ENCODE assay signal across 9 mouse cellular contexts in genomic region chr14:25611815-25612698, GRCm38 (mm10).
A peak's percentile ranks its signal among the peaks of the same experiment; 100 is the strongest.
DNase-seq lines count a peak whose midpoint lies in the region; ATAC-seq lines count a peak whose summit lies in the region.
"Had no signal": no experiment of that assay in that cellular context is flagged by ENCODE, and none has a peak within 500 bp of the region (broad histone marks: within the 10 kb centered on the region; RNA-seq: fewer than 3 reads in every experiment).

No protein-coding gene starts in this region.

- H3K9ac ChIP-seq in midbrain, embryonic 11.5 days (ENCODE audit: low read length), result 0 out of 2 replicates have a peak overlapping the region, but pooled peaks have one; percentile 1
- peak overlapping the region; percentile 54 for H3K9ac ChIP-seq in hindbrain, embryonic 12.5 days
- H3K9ac ChIP-seq in limb, embryonic 11.5 days (ENCODE audit: low read length), result no peak overlapping the region

- no peak overlapping the region for H3K27ac ChIP-seq in midbrain, embryonic 11.5 days (ENCODE audit: low read depth, low read length)
- H3K27ac ChIP-seq in midbrain, embryonic 10.5 days (replicated peaks), result no peak overlapping the region
- peak overlapping the region; percentile 25 for H3K27ac ChIP-seq in hindbrain, embryonic 12.5 days
- H3K27ac ChIP-seq in limb, embryonic 11.5 days (replicated peaks; ENCODE audit: low read depth, low read length), result 0 out of 2 replicates have a peak overlapping the region, but pooled peaks have one; percentile 36

- H3K4me2 ChIP-seq in midbrain, embryonic 11.5 days, result no peak overlapping the region
- no peak overlapping the region for H3K4me2 ChIP-seq in hindbrain, embryonic 12.5 days (replicated peaks)
- no peak overlapping the region for H3K4me2 ChIP-seq in limb, embryonic 11.5 days (ENCODE audit: low read depth, severe bottlenecking)

- no peak for ATAC-seq in midbrain, embryonic 11.5 days (ENCODE audit: low FRiP score)
- ATAC-seq in hindbrain, embryonic 12.5 days (ENCODE audit: low FRiP score), result no peak
- no peak for ATAC-seq in limb, embryonic 11.5 days (ENCODE audit: insufficient number of reproducible peaks, low FRiP score, low TSS enrichment, low read depth)

- no peaks in the 10 kb centered on the region for H3K36me3 ChIP-seq in midbrain, embryonic 11.5 days (ENCODE audit: control insufficient read depth, insufficient read depth, low read length)
- peaks cover 64% of the 10 kb centered on the region for H3K36me3 ChIP-seq in midbrain, embryonic 10.5 days
- peaks cover 6% of the 10 kb centered on the region; the same call in 1 of the 2 replicates for H3K36me3 ChIP-seq in hindbrain, embryonic 12.5 days
- 0 out of 2 replicates have a peak, but pooled peaks cover 2% of the 10 kb centered on the region for H3K36me3 ChIP-seq in limb, embryonic 11.5 days (ENCODE audit: control insufficient read depth, insufficient read depth, low read length)

- WGBS in midbrain, embryonic 11.5 days, result 82% methylated on average over 10 of the region's 10 CpGs
- 87% methylated on average over 10 of the region's 10 CpGs for WGBS in midbrain, embryonic 10.5 days
- 80% methylated on average over 10 of the region's 10 CpGs for WGBS in hindbrain, embryonic 12.5 days
- 68% methylated on average over 10 of the region's 10 CpGs for WGBS in limb, embryonic 11.5 days

- H3K4me3 ChIP-seq in midbrain, embryonic 11.5 days (ENCODE audit: low read depth, low read length), result no peak overlapping the region
- H3K4me3 ChIP-seq in midbrain, embryonic 10.5 days, result no peak overlapping the region
- no peak overlapping the region for H3K4me3 ChIP-seq in hindbrain, embryonic 12.5 days
- H3K4me3 ChIP-seq in limb, embryonic 11.5 days (ENCODE audit: low read depth, low read length), result no peak overlapping the region

- no peak for DNase-seq in midbrain, embryonic 11.5 days (ENCODE audit: low spot score, missing footprints)
- no peak for DNase-seq in midbrain, embryonic 10.5 days (ENCODE audit: low spot score)
- DNase-seq in limb, embryonic 11.5 days (ENCODE audit: low spot score), result no peak
- DNase-seq in thymus, postnatal 36 days, result no peak
- DNase-seq in thymus, postnatal 10 days (ENCODE audit: low spot score in 2 of 2), result no peak
- no peak for DNase-seq in cerebellum, adult 11-12 months
- DNase-seq: layer of hippocampus, adult 9-11 months; right cerebral cortex, postnatal 4 days had no signal

- H3K4me1 ChIP-seq in midbrain, embryonic 11.5 days (ENCODE audit: control insufficient read depth, insufficient read depth, low read length), result peaks cover 47% of the 10 kb centered on the region
- H3K4me1 ChIP-seq in midbrain, embryonic 10.5 days, result peaks cover 87% of the 10 kb centered on the region
- peaks cover 91% of the 10 kb centered on the region for H3K4me1 ChIP-seq in hindbrain, embryonic 12.5 days
- H3K4me1 ChIP-seq in limb, embryonic 11.5 days (ENCODE audit: control insufficient read depth, insufficient read depth, low read length), result peaks cover 41% of the 10 kb centered on the region

- H3K27me3 ChIP-seq in midbrain, embryonic 11.5 days (ENCODE audit: control insufficient read depth, insufficient read depth, low read length), result no peaks in the 10 kb centered on the region
- H3K27me3 ChIP-seq in midbrain, embryonic 10.5 days (ENCODE audit: low read depth, poor library complexity, severe bottlenecking), result no peaks in the 10 kb centered on the region
- H3K27me3 ChIP-seq in hindbrain, embryonic 12.5 days, result no peaks in the 10 kb centered on the region
- H3K27me3 ChIP-seq in limb, embryonic 11.5 days (ENCODE audit: control insufficient read depth, insufficient read depth, low read length), result no peaks in the 10 kb centered on the region

- no peaks in the 10 kb centered on the region for H3K9me3 ChIP-seq in midbrain, embryonic 11.5 days (ENCODE audit: control insufficient read depth, low read length)
- no peaks in the 10 kb centered on the region for H3K9me3 ChIP-seq in midbrain, embryonic 10.5 days (replicated peaks)
- H3K9me3 ChIP-seq in hindbrain, embryonic 12.5 days (replicated peaks), result no peaks in the 10 kb centered on the region
- no peaks in the 10 kb centered on the region for H3K9me3 ChIP-seq in limb, embryonic 11.5 days (ENCODE audit: control insufficient read depth, low read length)

Comparison
In these comparisons a context has a peak if more than half of its experiments do, and no peak if none do; other contexts are left out.
1. H3K27ac ChIP-seq: peak in hindbrain, embryonic 12.5 days (single experiment) and limb, embryonic 11.5 days (single experiment); none in midbrain, embryonic 11.5 days (single experiment) and midbrain, embryonic 10.5 days (single experiment).